Mouse (Mus musculus) thymus, postnatal 36 days (tissue): ENCODE data around the gene Slc1a7.

Experiments used
- DNase-seq, 2 experiments: peaks; one replicate each; pipeline ENCODE4 v3.0.0; 2022; ENCODE audit warnings: mixed read lengths in 2 of 2

The Slc1a7 gene

DNA sequence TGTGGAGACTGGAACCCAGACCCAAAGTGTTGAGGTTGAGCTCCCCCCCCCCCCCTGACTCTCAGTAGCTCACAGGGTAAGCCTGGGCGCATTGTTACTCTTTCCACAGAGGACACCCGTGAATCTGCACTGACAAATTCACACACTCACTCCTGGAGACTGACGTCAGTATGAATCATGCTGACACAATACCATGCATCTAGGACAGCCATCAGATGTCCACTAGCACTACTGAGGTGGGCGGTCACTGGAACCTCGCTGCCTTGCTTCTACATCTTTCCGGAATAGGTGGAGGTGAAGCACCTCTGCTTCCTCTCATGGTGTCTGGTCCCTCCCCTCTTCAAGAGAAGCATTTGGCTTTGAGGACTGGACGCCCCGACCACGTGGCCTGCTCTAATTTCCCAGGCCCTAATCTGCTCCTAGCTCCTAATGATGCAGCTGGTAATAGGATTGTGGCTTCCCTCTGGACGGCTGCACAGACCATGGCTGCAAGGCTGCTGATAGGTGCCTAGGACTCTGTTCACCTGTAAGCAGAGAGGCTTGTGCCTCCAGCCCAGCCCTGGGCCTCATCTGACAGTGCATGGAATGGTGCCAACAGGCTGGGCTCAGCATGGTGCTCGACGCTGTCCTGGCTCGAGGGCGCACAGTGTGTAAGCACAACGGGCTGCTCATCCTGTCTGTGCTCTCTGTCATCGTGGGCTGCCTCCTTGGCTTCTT, at the start of gene Slc1a7:
Gene Slc1a7, plus strand, starts transcription at position 367 of the 717 bp plus-strand sequence.
- no peak for DNase-seq

DNA sequence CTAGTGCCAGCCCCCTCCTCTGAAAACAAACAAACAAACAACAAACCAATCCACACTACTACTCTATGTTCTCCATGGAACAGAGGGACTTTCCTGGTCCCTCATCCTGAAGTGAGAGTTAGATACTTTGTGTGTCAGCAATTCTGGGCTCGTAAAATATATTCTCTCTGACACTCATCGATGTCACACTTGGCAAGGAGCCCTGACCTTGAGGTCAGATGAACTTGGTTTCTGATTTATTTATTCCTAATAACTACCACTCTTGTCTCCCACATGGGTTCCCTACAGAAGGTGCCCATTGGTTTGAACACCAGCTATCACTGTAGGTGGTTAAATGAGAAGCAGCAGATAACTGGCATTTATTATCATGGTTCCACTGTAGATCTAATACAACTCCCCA, 47.8 kb upstream of the Slc1a7 start:
- no peak for DNase-seq

DNA sequence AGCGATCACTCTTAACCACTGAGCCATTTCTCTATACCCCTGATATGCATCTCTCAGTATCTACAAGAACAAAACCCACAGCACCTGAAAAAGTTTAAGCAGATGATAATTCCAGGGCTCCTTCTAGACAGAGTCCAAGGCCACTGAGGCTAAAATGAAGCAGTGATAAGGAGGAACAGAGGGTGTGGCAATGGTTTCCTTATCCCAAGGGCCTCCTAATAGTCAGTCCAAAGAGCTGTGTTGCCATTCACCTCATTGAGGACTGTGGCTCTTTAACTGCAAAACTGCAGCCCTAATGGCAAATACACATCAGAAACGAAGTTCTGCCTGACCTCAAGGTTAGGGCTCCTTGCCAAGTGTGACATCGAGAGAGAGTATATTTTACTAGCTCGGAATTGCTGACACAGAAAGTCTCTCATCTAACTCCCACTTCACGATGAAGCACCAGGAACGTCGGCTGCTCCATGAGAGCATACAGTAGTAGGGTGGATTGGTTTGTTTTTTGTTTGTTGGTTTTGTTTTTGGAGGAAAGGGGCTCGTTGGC, 46.9 kb upstream of the Slc1a7 start:
- no peak for DNase-seq

DNA sequence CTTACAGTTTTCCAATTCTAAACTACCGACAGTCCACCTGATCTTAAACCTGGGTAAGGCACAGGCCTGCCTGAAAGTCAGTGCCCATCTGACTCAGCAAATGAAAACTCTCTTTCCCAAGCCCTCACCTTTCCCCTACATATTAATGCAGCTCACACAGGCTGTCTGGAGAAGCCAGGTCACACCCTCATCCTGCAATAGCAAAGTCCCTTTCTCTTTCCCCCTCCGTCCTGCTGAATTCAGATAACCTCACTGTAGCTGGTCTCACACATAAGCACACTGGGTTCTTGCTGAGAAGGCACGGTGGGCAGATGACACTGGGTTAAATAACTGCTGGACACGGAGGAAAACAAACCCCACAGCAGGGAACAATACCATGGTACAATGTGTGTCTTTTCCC, 46.2 kb upstream of the Slc1a7 start:
- DNase-seq = no peak

DNA sequence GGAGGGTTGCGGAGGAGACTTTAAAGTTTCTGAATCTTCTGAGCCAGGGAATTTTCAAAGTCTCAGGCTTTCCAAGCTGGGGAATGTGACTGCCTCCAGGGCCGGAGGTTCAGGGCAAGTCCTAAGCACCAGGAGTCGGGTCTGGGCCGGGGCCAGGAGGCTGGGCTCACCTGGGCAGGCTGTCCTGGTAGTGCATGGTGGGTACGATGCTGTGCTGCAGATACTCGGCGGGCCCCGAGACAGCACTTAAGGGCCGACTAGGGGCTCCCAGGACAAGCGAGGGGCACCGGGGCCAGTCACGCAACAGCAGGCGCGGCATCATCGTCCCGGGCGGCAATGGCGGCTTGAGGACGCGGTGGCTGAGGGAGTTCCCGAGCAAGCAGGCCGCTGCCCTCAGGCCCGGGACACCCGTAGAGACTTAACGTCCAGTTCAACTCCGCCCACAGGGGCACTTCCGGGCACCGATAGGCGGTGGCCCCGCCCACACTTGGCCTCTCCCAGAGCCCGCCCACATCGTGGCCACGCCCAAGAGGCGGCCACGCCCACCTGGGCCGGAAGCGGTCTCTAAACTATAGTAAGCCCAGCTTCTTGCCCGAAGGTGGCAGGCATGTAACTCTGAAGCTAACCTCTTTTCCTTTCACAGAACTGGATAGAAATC, 44.9 kb upstream of the Slc1a7 start, which contains the start of gene Cpt2:
Gene Cpt2, minus strand, starts transcription at position 466 of the 658 bp plus-strand sequence.
- DNase-seq = peak; percentile 91

DNA sequence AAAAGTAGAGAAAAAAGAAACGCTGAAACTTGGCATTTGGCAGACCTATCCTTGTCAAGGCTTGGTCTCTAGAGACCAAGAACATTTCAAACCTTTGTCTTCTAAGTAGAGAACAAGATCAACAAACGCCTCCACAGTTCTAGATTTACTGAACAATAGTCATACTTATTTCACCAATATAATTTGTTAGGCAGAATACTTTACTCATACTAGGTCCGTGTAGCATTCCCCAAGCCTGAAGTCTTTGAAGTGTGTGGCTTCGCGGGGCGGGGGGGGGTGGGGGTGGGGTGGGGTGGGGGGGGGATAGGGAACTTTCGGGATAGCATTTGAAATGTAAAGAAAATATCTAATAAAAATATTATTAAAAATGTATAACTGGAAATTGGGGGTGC, 44.3 kb upstream of the Slc1a7 start:
- no peak for DNase-seq

DNA sequence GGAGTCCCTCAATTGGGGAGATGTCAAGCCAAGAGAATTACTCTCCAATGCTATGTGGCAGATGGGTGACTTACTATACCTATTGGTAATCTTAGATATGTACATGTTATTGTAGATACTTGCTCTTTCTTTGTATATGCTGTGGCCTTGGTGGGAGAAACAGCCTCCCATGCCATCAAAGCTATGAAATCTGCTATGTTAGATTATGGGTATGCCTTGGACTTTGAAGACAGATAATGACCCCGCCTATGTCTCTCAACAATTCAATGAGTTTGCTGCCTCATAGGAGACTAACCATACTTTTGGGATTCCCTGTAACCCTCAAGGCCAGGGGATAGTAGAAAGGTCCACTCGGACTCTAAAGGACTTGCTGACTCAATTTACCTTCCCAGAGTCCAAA, 39.9 kb upstream of the Slc1a7 start:
- DNase-seq = no peak

DNA sequence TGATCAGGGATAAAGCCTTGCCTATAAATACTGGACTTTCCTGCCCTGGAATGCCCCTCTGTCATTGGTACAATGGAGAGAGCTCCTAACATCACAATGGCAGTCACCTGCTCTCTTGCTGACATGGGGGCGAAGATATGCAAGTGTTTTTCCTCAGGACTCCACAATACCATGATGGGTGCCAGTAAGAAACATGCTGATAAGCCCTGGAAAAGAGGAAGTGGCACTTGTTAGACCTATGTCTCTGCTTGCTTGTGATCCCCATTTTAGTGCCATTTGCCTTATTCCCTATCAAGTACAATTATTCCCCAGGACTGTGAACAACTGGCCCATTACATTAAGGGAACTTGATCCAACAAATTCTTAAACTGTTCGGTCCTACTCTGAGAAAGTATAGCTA, 39.4 kb upstream of the Slc1a7 start:
- DNase-seq = no peak

DNA sequence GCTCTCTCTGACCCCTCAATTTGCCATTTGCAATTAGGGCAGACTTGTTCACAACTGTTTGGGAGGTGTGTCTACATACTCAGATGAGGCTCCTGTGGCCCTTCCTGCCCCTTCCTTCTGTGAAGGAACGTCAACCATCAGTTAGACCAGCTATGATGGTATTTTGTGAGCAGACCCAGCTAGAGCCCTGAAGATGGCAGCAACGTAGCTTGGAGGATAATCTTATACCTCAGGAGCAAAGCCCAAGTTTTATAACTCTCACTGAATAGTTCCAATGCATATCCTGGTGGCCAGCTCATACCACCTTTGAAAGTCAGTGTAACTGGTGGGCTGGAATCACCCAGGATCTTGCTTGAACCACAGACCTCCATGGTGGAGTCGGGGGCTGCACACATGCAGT, 36.7 kb upstream of the Slc1a7 start:
- DNase-seq = no peak

DNA sequence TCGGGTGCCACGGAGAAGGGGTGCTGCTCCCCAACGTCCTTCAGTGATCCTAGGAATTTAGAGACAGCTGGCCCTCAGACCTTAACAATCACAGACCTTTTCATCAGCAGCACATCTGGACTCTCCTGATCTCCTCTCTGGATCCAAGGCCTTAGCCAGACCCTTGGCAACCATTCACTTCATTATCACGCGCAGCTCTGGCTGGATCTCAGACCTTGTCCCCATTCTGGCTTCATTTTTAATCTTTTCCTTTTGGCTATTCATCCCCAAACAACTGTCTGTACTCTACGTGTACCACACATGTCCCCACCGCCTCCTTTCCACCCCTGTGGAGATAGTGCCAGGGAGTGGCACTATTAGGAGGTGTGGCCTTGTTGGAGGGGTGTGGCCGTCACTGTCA, 34.9 kb upstream of the Slc1a7 start:
- no peak for DNase-seq

DNA sequence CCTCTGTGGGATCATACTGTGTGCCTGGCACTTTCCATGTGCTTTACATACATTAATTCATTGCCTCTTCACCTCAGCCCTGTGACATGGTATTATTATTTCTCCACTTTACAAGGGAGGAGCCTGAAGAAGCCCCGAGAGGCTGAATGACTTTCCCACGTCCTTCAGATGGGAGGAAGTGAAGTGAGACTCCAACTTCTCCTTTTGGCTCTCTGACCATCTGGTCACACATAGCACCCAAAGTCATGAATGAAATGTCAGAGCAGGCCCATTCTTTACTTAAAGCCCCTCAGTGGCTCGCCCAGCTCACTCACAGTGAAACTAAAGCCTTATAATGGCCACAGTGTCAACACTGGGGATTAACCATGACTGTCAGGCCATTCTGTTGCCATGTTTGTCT, 32.9 kb upstream of the Slc1a7 start:
- DNase-seq = no peak

DNA sequence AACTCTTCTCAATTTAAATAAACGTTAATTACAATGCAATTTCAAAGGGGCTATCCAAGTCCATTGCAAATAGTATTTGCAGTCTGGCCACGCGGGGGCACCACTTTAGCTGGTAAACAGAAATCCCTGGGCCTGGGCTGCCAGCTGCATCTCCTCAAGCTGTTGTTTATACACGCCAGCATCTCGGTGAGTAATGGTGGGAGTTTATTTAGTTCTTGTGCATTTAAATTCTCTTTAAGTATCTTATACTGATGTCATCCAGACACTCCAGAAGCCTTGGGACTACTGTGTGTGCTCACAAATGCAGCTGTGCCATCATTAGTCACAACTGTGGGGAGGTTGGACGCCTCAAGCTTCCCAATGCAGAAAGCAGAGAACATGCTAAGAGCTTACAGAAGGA, 30.8 kb upstream of the Slc1a7 start:
- peak; percentile 45 to 62 for DNase-seq

DNA sequence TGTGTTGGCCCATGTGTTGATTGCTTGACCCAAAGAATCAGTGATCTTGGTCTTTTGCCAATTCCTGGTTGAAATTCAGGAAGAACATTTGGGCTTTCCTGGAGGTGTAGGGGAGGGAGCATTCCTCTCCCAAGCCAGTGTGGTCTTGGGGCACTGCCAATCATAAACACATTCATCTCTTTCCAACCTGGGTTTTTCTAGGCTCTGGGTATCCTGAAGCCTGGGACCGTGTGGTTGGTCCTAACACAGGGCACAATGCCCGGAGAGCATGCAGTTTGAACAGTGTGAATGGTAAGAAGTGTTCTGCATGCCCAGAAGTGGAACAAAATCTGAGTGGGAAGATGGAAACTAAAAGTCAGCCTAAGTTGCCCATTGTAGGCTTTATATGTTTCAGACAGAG, 30.0 kb upstream of the Slc1a7 start:
- DNase-seq = no peak

DNA sequence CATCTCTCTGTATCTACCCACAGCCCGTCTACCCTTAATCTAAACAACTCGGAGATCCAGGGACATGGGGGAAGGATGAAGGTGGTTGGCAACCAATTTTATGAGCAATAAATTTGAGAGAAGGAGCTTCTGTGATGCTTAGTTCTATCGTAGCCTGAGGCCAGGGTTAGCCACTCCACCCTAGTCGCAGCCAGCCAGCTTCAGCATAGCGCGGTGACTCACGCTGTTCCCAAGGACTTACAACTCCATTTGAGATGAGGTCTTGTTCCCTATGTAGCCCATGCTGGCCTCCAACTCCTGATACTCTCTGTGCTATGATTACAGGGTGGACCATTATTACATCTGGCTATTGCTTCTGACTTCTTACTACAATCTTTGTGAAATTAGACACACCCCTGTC, 25.4 kb upstream of the Slc1a7 start:
- no peak for DNase-seq

DNA sequence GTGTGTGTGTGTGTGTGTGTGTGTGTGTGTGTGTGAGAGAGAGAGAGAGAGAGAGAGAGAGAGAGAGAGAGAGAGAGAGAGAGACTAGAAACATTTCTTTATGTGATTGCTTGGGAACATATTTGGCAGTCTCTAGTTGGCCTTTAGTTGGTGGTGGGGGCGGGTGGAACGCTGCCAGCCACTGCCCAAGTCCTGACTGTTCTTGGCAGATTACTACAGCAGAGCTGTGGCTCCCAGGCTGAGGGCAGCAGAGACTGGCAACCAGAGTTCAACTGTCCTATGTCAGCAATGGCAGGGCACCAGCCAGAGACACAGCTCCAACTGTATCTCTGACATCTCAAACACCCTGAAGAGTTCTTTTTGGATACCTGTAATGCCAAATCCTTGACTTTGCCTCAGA, 24.0 kb upstream of the Slc1a7 start:
- DNase-seq = no peak

DNA sequence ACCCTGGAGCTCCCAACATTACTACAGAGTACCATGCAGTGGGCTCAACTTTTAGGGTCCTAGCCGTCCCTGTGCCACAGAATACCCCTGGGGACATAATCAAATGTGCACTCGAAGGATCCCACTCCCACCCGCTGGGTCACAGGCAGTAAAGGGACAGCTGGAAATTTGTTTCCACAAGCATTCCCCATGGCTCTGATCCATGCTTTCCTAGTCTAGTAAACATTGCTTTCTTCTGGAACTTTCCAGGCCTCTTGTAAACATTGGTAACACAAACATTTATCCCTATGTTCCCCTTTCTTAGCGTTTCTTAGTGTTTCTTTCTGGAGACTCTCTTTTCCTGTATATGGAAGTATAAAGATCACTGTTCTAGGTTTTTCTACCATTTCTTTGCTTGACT, 18.2 kb upstream of the Slc1a7 start:
- DNase-seq = no peak

DNA sequence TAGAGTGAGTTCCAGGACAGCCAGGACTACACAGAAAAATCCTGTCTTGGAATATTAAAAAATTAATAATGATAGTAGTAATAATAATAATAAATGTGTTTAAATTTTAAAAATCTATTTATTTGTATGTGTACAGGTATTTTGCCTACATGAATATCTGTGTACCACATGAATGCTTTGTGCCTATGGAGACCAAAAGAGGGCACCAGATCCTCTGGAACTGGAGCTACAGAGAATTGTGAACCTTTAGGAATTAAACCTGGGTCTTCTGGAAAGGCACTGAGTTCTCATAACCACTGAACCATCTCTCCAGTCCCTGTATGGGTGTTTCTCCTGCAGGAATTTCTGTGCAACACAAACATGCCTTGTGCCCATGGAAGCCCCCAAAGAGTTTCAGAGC, 15.3 kb upstream of the Slc1a7 start:
- DNase-seq = no peak

DNA sequence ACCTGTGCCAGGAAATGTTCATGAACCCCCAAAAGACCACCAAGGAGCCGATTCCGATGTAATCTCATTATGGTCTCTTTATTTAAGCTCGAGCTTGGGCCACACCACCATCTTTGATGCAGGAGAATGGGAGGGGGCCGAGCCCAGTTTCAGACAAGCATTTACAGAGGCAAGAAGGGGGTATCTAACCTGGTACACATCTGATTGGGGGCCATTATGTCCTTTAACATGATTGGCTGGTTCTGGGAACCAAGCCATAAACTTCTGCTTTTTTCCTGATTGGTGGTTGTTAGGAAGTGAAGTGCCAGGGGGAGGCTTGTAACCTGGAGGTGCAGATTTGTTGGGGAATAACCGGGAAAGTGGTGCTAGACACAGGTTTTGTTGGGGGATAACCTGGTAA, 12.4 kb upstream of the Slc1a7 start:
- DNase-seq = no peak

DNA sequence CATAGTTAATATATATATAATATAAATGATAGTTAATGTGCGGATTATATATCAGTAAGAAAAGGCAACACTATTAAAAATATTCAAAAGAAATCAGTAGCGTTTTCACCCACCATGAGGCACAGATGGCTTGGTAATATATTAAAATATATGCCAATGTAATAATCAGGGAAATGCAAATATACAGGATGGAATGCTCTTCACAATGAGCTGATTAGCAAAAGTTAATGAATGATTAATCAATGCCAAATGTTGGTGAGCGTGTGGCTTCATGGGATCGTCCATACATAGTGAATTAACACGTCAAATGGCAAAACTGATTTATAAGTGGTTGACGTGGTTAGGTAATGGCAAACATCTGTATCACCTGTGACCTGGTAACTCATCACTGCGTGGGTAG, 9.6 kb upstream of the Slc1a7 start:
- DNase-seq = no peak

DNA sequence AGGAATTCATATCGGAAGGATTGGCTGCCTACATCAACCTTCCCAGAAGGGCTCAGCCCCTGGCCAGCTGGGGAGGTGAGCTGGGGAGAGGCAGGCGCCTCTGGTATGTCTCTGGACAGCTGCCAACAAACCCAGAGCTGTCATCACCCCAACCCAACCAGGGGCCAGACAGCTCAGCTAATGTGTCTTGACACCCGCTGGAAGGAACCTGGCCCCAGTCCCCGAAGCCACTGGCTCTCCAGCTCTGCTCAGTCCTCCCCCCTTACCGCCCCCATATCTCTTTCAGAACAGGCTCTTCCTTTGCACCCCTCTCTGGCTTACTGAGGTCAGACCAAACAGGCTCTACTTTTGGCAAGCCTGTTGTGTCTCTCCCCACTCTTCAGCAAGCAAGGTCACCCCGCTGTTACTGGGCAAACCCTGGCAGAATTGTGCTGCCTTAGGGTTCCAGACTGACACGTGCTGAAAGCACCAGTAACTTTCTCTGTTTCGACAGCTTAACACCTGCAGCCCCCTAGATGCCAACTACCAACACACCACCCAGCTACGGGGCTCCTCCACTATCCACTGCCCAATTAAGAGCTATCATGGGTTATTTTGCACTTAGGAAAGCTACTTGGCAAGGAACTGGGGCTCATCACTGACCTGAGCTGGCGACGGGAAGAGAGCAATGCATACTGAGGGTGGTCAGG, 5.9 kb upstream of the Slc1a7 start:
- DNase-seq = no peak

DNA sequence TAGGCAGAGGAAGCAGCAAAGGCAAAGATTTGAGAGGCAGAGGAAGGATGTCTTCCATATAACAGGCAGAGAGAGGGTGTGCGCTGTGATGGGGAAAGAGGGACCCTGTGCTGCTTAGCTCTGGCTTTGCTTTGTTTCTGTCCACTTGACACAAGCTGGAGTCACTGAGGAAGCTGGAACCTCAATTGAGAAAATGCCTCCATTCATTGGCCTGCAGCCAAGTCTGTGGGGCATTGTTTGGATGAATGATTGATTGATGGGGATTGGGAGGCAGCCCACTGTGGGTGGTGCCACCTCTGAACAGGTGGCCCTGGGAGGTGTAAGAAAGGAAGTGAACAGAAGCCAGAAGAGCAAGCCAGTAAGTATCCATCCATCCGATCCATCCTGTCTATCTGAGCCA, 5.3 kb upstream of the Slc1a7 start:
- DNase-seq = no peak

DNA sequence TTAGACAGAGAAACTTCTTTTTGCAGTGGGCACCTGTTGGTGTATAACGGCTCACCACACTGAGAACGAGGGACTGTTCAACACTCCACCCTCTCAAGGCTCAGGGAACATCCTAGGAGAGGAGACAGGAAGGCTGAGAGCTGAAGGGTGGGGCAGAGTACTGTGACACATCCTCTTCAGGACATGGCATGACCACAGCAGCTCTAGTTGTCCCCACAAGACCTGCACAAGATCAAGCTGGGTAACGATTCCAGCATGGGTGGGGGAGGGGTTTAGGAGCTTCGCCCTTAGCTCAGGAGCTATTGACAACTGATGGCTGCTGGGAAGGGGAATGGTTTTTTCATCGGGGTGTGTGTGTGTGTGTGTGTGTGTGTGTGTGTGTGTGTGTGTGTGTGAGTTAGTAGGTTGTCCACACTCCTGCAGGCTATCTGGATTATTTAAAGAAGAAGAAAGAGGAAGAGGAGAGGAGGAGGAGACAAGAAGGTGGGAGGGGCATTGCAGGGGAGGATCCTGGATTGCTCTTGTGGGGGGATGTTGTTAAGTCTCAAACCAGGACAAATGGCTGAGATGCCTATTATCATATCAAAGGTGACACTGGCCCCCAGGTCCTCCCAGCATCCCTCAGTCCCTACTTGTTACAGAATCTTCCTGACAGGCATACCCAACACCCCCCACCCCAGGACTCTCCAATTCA, 1.6 kb upstream of the Slc1a7 start:
- no peak for DNase-seq

DNA sequence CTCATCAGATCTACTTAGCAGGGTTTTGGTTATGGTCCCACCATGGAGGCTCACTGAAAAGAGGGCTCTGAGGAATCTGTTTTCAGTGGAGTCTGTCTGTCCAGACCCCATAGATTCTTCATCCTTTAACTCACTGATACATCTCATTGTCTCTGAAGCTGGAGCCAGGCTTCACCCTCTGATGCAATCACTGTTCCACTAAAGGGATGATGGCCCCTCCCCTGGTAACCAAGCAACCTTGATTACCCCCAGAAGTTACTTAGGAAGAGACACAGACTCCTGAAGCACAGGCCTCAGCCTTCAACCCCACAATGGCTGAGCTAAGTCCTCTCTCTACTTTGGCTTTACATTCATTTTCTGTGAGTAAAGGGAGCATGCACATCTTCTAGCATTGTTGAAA, 1.6 kb downstream of the Slc1a7 start:
- DNase-seq = no peak
